Mouse (Mus musculus) embryonic fibroblast, embryonic 13.5 days (primary cell): ENCODE results near the gene Ahsg.

Source experiments
- CTCF ChIP-seq: IDR thresholded peaks from 2 replicates; pipeline ENCODE4 v1.5.1; 2011; ENCODE audit warnings: mild to moderate bottlenecking, control low read depth, low read length, moderate library complexity, borderline replicate concordance; ENCODE audit not compliant: insufficient read depth
- POLR2A ChIP-seq: IDR thresholded peaks from 2 replicates; pipeline ENCODE4 v1.6.1; 2011; ENCODE audit warnings: low read depth, mild to moderate bottlenecking, control low read depth, low read length, moderate library complexity

DNA sequence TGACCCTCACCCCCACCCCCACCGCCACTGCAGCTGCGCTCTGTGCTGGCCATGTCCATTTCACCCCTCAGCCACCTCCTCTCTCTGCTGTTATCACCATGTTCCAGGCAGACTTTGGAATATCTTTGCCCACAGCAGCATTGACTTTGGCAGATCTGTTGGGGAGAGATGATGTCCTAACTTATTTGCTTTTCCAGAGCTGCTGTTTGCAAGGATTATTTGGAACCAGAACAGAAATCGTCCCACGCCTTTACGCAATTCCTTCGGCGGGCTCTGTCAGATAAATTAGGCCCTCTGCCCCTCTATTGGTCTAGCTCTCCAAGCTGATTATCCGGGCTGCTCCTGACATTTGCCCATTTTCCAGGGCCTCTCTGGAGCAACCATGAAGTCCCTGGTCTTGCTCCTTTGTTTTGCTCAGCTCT is 667 bp downstream of the Ahsg start:
- TF ChIP-seq CTCF (no peak), POLR2A (no peak)
